Mouse (Mus musculus) neutrophil, adult 65 days (primary cell): ENCODE measurements around the gene Ghrhr. TPM values are rescaled to one million over a fixed set of nuclear protein-coding genes. Genes with fewer than 3 reads are reported as not detected.

Experiments used
- total RNA-seq: library from RNA; stranded (reverse); gene quantifications from 2 replicates; pipeline ENCODE4 v1.2.4, GENCODE M21; 2023

Gene Ghrhr
- not detected in 2 replicates for total RNA-seq

GRCm38 (mm10) chr6:55376076-55376475 is at the start of gene Ghrhr:
Gene Ghrhr, plus strand, starts transcription at chr6:55376295.

GRCm38 (mm10) chr6:55335989-55336514 is 40.0 kb upstream of the Ghrhr start, which contains the start of gene Aqp1:
Gene Aqp1, plus strand, starts transcription at chr6:55336432.

Other genes with a start within 250 kb of the Ghrhr start
- gene Crhr2, start 243.3 kb upstream of the Ghrhr start, total RNA-seq, result not detected in 2 replicates
- not detected in 2 replicates for gene Inmt, start 201.3 kb upstream of the Ghrhr start, total RNA-seq
- gene Mindy4, start 172.9 kb upstream of the Ghrhr start, total RNA-seq, result 0.23 and 0.51 TPM in 2 replicates
- 2.5 and 3.5 TPM in 2 replicates for gene Aqp1, start 39.9 kb upstream of the Ghrhr start, total RNA-seq
- not detected in 2 replicates for gene Adcyap1r1, start 75.7 kb downstream of the Ghrhr start, total RNA-seq